Mouse (Mus musculus) T-cell, adult 2 months (primary cell): ENCODE results near the gene Pdpk1.
"Not testable (repeated sequence)": the region's sequence is repeated elsewhere in the genome, so short reads cannot be mapped to it uniquely, and the experiment has no call there.

Source experiments
- DNase-seq: peaks from one replicate; pipeline ENCODE4 v3.0.0; 2022; ENCODE audit warnings: low spot score

Gene Pdpk1

GRCm38 (mm10) chr17:24162584-24163175 lies 12.0 kb upstream of the Pdpk1 start:
- DNase-seq = no peak

- no peak for DNase-seq
Measured at GRCm38 (mm10) chr17:24161466-24161865, 10.7 kb upstream of the Pdpk1 start.

- no peak for DNase-seq
Measured at GRCm38 (mm10) chr17:24157526-24157925, 6.8 kb upstream of the Pdpk1 start.

- DNase-seq = no peak
Measured at GRCm38 (mm10) chr17:24157121-24157520, 6.4 kb upstream of the Pdpk1 start.

- no peak for DNase-seq
Measured at GRCm38 (mm10) chr17:24156394-24156793, 5.7 kb upstream of the Pdpk1 start.

GRCm38 (mm10) chr17:24155742-24156141 lies 5.0 kb upstream of the Pdpk1 start:
- DNase-seq = no peak

GRCm38 (mm10) chr17:24154463-24154862 lies 3.7 kb upstream of the Pdpk1 start:
- no peak for DNase-seq

- DNase-seq = peak; percentile 88
Measured at GRCm38 (mm10) chr17:24151890-24152563, 1.3 kb upstream of the Pdpk1 start.

GRCm38 (mm10) chr17:24151382-24151781 lies 658 bp upstream of the Pdpk1 start:
- no peak for DNase-seq

- no peak for DNase-seq
Measured at GRCm38 (mm10) chr17:24149421-24149820, 1.3 kb downstream of the Pdpk1 start.

- DNase-seq = no peak
Measured at GRCm38 (mm10) chr17:24142897-24143296, 7.8 kb downstream of the Pdpk1 start.

GRCm38 (mm10) chr17:24141425-24141920 lies 9.3 kb downstream of the Pdpk1 start:
- DNase-seq = peak; percentile 98

GRCm38 (mm10) chr17:24140845-24141424 lies 9.8 kb downstream of the Pdpk1 start:
- DNase-seq = peak; percentile 47

GRCm38 (mm10) chr17:24139968-24140367 lies 10.8 kb downstream of the Pdpk1 start:
- no peak for DNase-seq

GRCm38 (mm10) chr17:24139256-24139655 lies 11.5 kb downstream of the Pdpk1 start:
- no peak for DNase-seq

GRCm38 (mm10) chr17:24137226-24137880 lies 13.4 kb downstream of the Pdpk1 start:
- no peak for DNase-seq

- DNase-seq = no peak
Measured at GRCm38 (mm10) chr17:24134062-24134461, 16.7 kb downstream of the Pdpk1 start.

GRCm38 (mm10) chr17:24132919-24133318 lies 17.8 kb downstream of the Pdpk1 start:
- DNase-seq = peak; percentile 28

GRCm38 (mm10) chr17:24131570-24131969 lies 19.2 kb downstream of the Pdpk1 start:
- no peak for DNase-seq

GRCm38 (mm10) chr17:24129246-24129645 lies 21.5 kb downstream of the Pdpk1 start:
- not testable (repeated sequence) for DNase-seq

GRCm38 (mm10) chr17:24127592-24127991 lies 23.1 kb downstream of the Pdpk1 start:
- DNase-seq = peak; percentile 12

GRCm38 (mm10) chr17:24126801-24127200 lies 23.9 kb downstream of the Pdpk1 start:
- peak; percentile 40 for DNase-seq

- DNase-seq = no peak
Measured at GRCm38 (mm10) chr17:24119446-24119845, 31.3 kb downstream of the Pdpk1 start.
